Mouse (Mus musculus): ENCODE results near the gene Rpl3.

DNA sequence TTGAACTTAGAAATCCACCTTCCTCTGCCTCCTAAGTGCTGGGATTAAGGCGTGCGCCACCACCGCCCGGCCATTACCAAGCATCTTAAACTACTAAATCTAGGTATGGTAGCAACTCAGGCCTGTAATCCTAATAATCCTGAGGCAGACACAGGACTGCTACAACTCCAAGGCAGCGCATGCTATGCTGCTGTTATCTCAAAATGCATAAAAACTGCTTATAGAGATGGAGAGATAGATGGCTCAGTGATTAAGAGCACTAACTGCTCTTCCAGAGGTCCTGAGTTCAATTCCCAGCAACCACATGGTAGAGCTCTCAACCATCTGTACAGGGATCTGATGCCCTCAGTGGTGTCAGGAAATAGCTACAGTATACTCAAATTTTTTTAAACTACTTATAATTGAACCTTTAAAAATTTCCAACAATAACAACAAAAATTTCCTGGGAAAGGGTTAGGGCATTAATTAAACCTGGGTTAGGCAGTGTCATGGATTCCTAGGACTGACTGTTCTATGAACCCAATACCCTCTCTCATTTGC lies 12.5 kb downstream of the Rpl3 start:
- TF ChIP-seq CTCF (IDR thresholded peaks at IDR 0.05; ENCODE audit: low read depth) (no peak), EP300 (IDR thresholded peaks at IDR 0.05; ENCODE audit: low read depth) (no peak)
